21 mouse cellular contexts compared by ENCODE assay signal in genomic region chr3:35922522-35922921, GRCm38 (mm10). TPM values are rescaled to one million over a fixed set of nuclear protein-coding genes. Genes with fewer than 3 reads are reported as not detected.
DNase-seq lines count a peak whose midpoint lies in the region; ATAC-seq and TF ChIP-seq lines count a peak whose summit lies in the region.
"Had no signal": no experiment of that assay in that cellular context is flagged by ENCODE, and none has a peak within 500 bp of the region (broad histone marks: within the 10 kb centered on the region; RNA-seq: fewer than 3 reads in every experiment).

No protein-coding gene starts in this region.

- H3K4me3 ChIP-seq in liver, embryonic 14.5 days (ENCODE audit: insufficient read depth in 1 of 2, low read depth in 2 of 2, low read length in 2 of 2): no peak overlapping the region
- H3K4me3 ChIP-seq: embryonic facial prominence, embryonic 15.5 days; forebrain, embryonic 12.5 days; gastrocnemius, adult 2 months; neural tube, embryonic 13.5 days had no signal

- no peak for TF ChIP-seq EP300 in liver, embryonic 14.5 days (IDR thresholded peaks at IDR 0.05; ENCODE audit: low read depth)

- peak overlapping the region; percentile 99 for H3K27ac ChIP-seq in liver, embryonic 14.5 days
- H3K27ac ChIP-seq: embryonic facial prominence, embryonic 15.5 days; forebrain, embryonic 12.5 days; kidney, postnatal 0 days; neural tube, embryonic 13.5 days had no signal

- H3K27me3 ChIP-seq in liver, embryonic 14.5 days (ENCODE audit: control insufficient read depth, insufficient read depth, low read length): no peaks in the 10 kb centered on the region
- H3K27me3 ChIP-seq: embryonic facial prominence, embryonic 15.5 days; forebrain, embryonic 12.5 days; megakaryocyte, embryonic 14.5 days; neural tube, embryonic 13.5 days had no signal

- DNase-seq in adrenal gland, postnatal 14 days: peak; percentile 24
- no peak for DNase-seq in adrenal gland, postnatal 4 days (ENCODE audit: low spot score in 2 of 2)
- DNase-seq in 416B (ENCODE audit: low read depth): peak; percentile 61
- DNase-seq in liver, embryonic 14.5 days (ENCODE audit: low read depth in 3 of 3, low spot score in 3 of 3): no peak
- no peak for DNase-seq in left cerebral cortex, postnatal 25 days (ENCODE audit: low spot score in 2 of 2)
- no peak for DNase-seq in kidney, postnatal 14 days
- no peak for DNase-seq in layer of hippocampus, adult 8-10 months (ENCODE audit: low spot score in 2 of 2)
- DNase-seq: cerebellum, postnatal 36 days; gastrocnemius, adult 2 months; kidney, adult 18-20 months; layer of hippocampus, postnatal 36 days; midbrain, embryonic 14.5 days; right cerebral cortex, adult 18-20 months; thymus, adult 18-20 months had no signal

- peaks cover 40 to 50% of the 10 kb centered on the region in 2 experiments for H3K4me1 ChIP-seq in liver, embryonic 14.5 days (replicated peaks; ENCODE audit: control insufficient read depth in 2 of 2, insufficient read depth in 2 of 2, low read length in 1 of 2)

- peak overlapping the region; percentile 65 for H3K9ac ChIP-seq in liver, embryonic 14.5 days (replicated peaks)
- H3K9ac ChIP-seq: embryonic facial prominence, embryonic 15.5 days; forebrain, embryonic 12.5 days; neural tube, embryonic 13.5 days had no signal

- ATAC-seq in activated CD4-positive, CD25-positive, alpha-beta regulatory T cell, adult 4 months: peak; percentile 53
- ATAC-seq in liver, embryonic 14.5 days (ENCODE audit: insufficient read depth): no peak
- ATAC-seq: lung, postnatal 0 days had no signal

- 41% methylated on average over 4 of the region's 4 CpGs for WGBS in liver, embryonic 14.5 days (ENCODE audit: insufficient replicate concordance)

- peaks cover 10% of the 10 kb centered on the region for H3K36me3 ChIP-seq in liver, embryonic 14.5 days (replicated peaks; ENCODE audit: control insufficient read depth, insufficient read depth, low read depth)

- H3K9me3 ChIP-seq in liver, embryonic 14.5 days (ENCODE audit: control insufficient read depth, low read length): no peaks in the 10 kb centered on the region
- H3K9me3 ChIP-seq: embryonic facial prominence, embryonic 15.5 days; forebrain, embryonic 12.5 days; megakaryocyte, embryonic 14.5 days; neural tube, embryonic 13.5 days had no signal

- intact Hi-C loops in left cerebral cortex, postnatal 25 days (cut with DNase I): no loop called here

- peak overlapping the region; percentile 91 for H3K4me2 ChIP-seq in liver, embryonic 14.5 days (ENCODE audit: low read depth)
- H3K4me2 ChIP-seq: embryonic facial prominence, embryonic 15.5 days; forebrain, embryonic 12.5 days; neural tube, embryonic 13.5 days had no signal

- TF ChIP-seq CTCF in liver, embryonic 14.5 days (IDR thresholded peaks at IDR 0.05; ENCODE audit: low read depth): no peak

RNA-seq across cellular contexts. Expression of gene Dcun1d1, which starts 14.7 kb away (rescaled TPM):
- 57.7 and 60.2 TPM in 2 replicates for total RNA-seq in adrenal gland, postnatal 14 days (2021)
- 10 to 100 TPM; 76.5 to 79.3 TPM for total RNA-seq in adrenal gland, postnatal 4 days (2021)
- 100 to 1,000 TPM; 110 to 118 TPM for polyA plus RNA-seq in activated CD4-positive, CD25-positive, alpha-beta regulatory T cell, adult 4 months (2017; shearing (Covaris generic))
- 13.4 and 31.3 TPM in 2 replicates for polyA plus RNA-seq in liver, embryonic 14.5 days (2012; rRNA removed)
- polyA plus RNA-seq in liver, embryonic 14.5 days (2014; fragmentation: Nextera tagmentation; extraction: Ambion mirVana): 78.6 and 84.8 TPM in 2 replicates
- 10 to 100 TPM; 71.0 to 77.6 TPM for total RNA-seq in left cerebral cortex, postnatal 25 days (2021)
- total RNA-seq in layer of hippocampus, adult 8-10 months (2022): 10 to 100 TPM; 68.4 to 81.5 (median 72.8) TPM

Comparison
In these comparisons a context has a peak if more than half of its experiments do, and no peak if none do; other contexts are left out.
1. DNase-seq: peak in adrenal gland, postnatal 14 days (single experiment) and 416B (single experiment); none in adrenal gland, postnatal 4 days (0 of 2), liver, embryonic 14.5 days (0 of 3), left cerebral cortex, postnatal 25 days (0 of 2), kidney, postnatal 14 days (single experiment) and layer of hippocampus, adult 8-10 months (0 of 2).